ENCODE assay signal across 16 mouse cellular contexts in the genomic region with DNA sequence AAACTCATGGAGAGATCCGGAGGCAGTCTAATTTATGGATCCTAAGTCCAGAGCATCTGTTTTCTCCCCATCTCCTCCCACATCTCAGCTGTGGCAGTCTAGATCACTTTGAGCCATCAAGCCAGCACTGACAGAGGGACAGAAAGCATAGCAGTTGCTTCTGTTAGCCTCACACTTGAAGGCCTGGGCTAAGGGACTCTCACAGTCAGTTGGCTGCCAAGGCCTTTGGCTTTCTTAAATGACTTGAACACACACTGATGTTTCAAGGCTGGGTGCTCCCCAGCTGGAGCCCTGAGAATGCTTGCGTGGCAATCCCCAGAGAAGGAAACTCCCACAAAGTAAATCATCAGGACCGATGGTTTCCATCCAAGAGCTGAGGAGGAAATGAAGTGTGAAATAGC. TPM values are rescaled to one million over a fixed set of nuclear protein-coding genes. Genes with fewer than 3 reads are reported as not detected.
DNase-seq lines count a peak whose midpoint lies in the region; ATAC-seq and TF ChIP-seq lines count a peak whose summit lies in the region.
"Had no signal": no experiment of that assay in that cellular context is flagged by ENCODE, and none has a peak within 500 bp of the region (broad histone marks: within the 10 kb centered on the region; RNA-seq: fewer than 3 reads in every experiment).

No protein-coding gene starts in this region.

- 20% methylated on average over 3 of the region's 3 CpGs for WGBS in kidney, embryonic 15.5 days
- 75% methylated on average over 3 of the region's 3 CpGs for WGBS in lung, adult 2 months

- H3K27me3 ChIP-seq in kidney, embryonic 15.5 days = no peaks in the 10 kb centered on the region
- H3K27me3 ChIP-seq: limb, embryonic 13.5 days had no signal

- no peak for TF ChIP-seq CTCF in lung, adult 2 months (IDR thresholded peaks at IDR 0.05; ENCODE audit: insufficient read depth, low read length)

- no peaks in the 10 kb centered on the region for H3K36me3 ChIP-seq in kidney, embryonic 15.5 days
- H3K36me3 ChIP-seq: G1E had no signal

- peaks cover 9% of the 10 kb centered on the region; the same call in 1 of the 2 replicates for H3K4me1 ChIP-seq in kidney, embryonic 15.5 days
- no peaks in the 10 kb centered on the region for H3K4me1 ChIP-seq in lung, adult 2 months (ENCODE audit: control insufficient read depth, insufficient read depth, low read length)

- H3K4me2 ChIP-seq in kidney, embryonic 15.5 days = no peak overlapping the region
- H3K4me2 ChIP-seq: limb, embryonic 13.5 days had no signal

- TF ChIP-seq POLR2A in lung, adult 2 months (IDR thresholded peaks at IDR 0.05; ENCODE audit: borderline replicate concordance, extremely low read depth, low read depth, low read length) = no peak

- no peaks in the 10 kb centered on the region for H3K9me3 ChIP-seq in kidney, embryonic 15.5 days (replicated peaks)
- H3K9me3 ChIP-seq: limb, embryonic 13.5 days had no signal

- no peak overlapping the region for H3K4me3 ChIP-seq in kidney, embryonic 15.5 days (replicated peaks)
- no peak overlapping the region for H3K4me3 ChIP-seq in lung, adult 2 months (replicated peaks; ENCODE audit: extremely low read depth, low read depth, low read length)
- H3K4me3 ChIP-seq: heart, adult 2 months; limb, embryonic 13.5 days had no signal

- DNase-seq in kidney, postnatal 10 days = no peak
- DNase-seq in frontal cortex, postnatal 25 days (ENCODE audit: low spot score in 2 of 2) = peak; percentile 7 to 8
- peak; percentile 9 to 15 for DNase-seq in layer of hippocampus, postnatal 36 days
- peak; percentile 12 for DNase-seq in right cerebral cortex, postnatal 14 days
- no peak for DNase-seq in lung, adult 2 months
- no peak for DNase-seq in adrenal gland, adult (ENCODE audit: inconsistent age in 2 of 2, low spot score in 1 of 2)
- DNase-seq: heart, adult 2 months; lung, adult 18-20 months had no signal

- H3K9ac ChIP-seq in kidney, embryonic 15.5 days = no peak overlapping the region
- H3K9ac ChIP-seq: limb, embryonic 13.5 days had no signal

- H3K27ac ChIP-seq in kidney, embryonic 15.5 days = no peak overlapping the region
- H3K27ac ChIP-seq: heart, adult 2 months; limb, embryonic 13.5 days had no signal

- ATAC-seq in kidney, embryonic 15.5 days (replicated peaks; ENCODE audit: low FRiP score) = peak; percentile 40; the same call in 1 of the 2 replicates
- no peak for ATAC-seq in granulocyte monocyte progenitor cell, adult 5-6 weeks (replicated peaks; ENCODE audit: poor library complexity, severe bottlenecking)
- ATAC-seq: activated CD4-positive, CD25-positive, alpha-beta regulatory T cell, adult 4 months; intestine, postnatal 0 days had no signal

RNA-seq across cellular contexts. Expression of a gene that starts 52.4 kb away (rescaled TPM):
- 0.36 and 0.64 TPM in 2 replicates for polyA plus RNA-seq in kidney, embryonic 15.5 days (2015; fragmentation: Nextera tagmentation; extraction: Ambion mirVana)
- under 1 TPM; 0.45 to 0.94 TPM for total RNA-seq in layer of hippocampus, postnatal 36 days (2021)
- polyA plus RNA-seq in lung, adult 2 months (2012; rRNA removed) = 0.07 and 3.0 TPM in 2 replicates
- total RNA-seq in granulocyte monocyte progenitor cell, adult 5-6 weeks (2014; fragmentation: Nextera tagmentation) = not detected in 2 replicates
- total RNA-seq in granulocyte monocyte progenitor cell, adult 5-6 weeks (2017) = not detected in 2 replicates
- total RNA-seq: hematopoietic stem cell, adult 5-6 weeks; megakaryocyte, adult 5-6 weeks had no signal
- polyA plus RNA-seq: activated CD4-positive, CD25-positive, alpha-beta regulatory T cell, adult 4 months; G1E; intestine, postnatal 0 days had no signal

Comparison
In these comparisons a context has a peak if more than half of its experiments do, and no peak if none do; other contexts are left out.
1. DNase-seq: peak in frontal cortex, postnatal 25 days (2 of 2), layer of hippocampus, postnatal 36 days (2 of 2) and right cerebral cortex, postnatal 14 days (single experiment); none in kidney, postnatal 10 days (single experiment), lung, adult 2 months (single experiment) and adrenal gland, adult (0 of 2).